Mouse (Mus musculus) limb, embryonic 14.5 days (tissue): Measurements from ENCODE around the gene Cxcl13. TPM values are rescaled to one million over a fixed set of nuclear protein-coding genes. Genes with fewer than 3 reads are reported as not detected.
"Not testable (repeated sequence)": the region's sequence is repeated elsewhere in the genome, so short reads cannot be mapped to it uniquely, and the experiment has no call there.

Experiments
- ATAC-seq: fragments of 200-750 bp; cut with Nextera tagmentation; 2 replicates; pipeline ENCODE4 v1.8.0; 2017; ENCODE audit warnings: low read depth, moderate number of reproducible peaks, moderate TSS enrichment; ENCODE audit not compliant: low FRiP score
- DNase-seq: peaks from one replicate; pipeline ENCODE4 v3.0.0-alpha.2; 2015; ENCODE audit warnings: low spot score
- H3K27ac ChIP-seq: fragments of 300-500 bp; sonication (generic); replicated peaks from 2 replicates; pipeline ENCODE4 v1.5.1; 2014; ENCODE audit warnings: low read depth, mild to moderate bottlenecking, low read length, moderate library complexity, mixed read lengths
- H3K27me3 ChIP-seq: fragments of 300-500 bp; sonication (generic); 2 replicates; pipeline ENCODE4 v1.6.1; 2014; ENCODE audit warnings: low read length, mixed read lengths; ENCODE audit not compliant: control insufficient read depth, insufficient read depth
- H3K36me3 ChIP-seq: fragments of 300-500 bp; sonication (generic); 2 replicates; pipeline ENCODE4 v1.6.1; 2014; ENCODE audit warnings: mild to moderate bottlenecking, low read length, moderate library complexity, mixed read lengths; ENCODE audit not compliant: control insufficient read depth, insufficient read depth
- H3K4me1 ChIP-seq: fragments of 300-500 bp; sonication (generic); 2 replicates; pipeline ENCODE4 v1.6.1; 2014; ENCODE audit warnings: antibody characterized with exemption, low read length, mixed read lengths; ENCODE audit not compliant: control insufficient read depth, insufficient read depth
- H3K4me2 ChIP-seq: fragments of 300-500 bp; sonication (generic); replicated peaks from 2 replicates; pipeline ENCODE4 v1.6.1; 2014; ENCODE audit warnings: low read depth, mild to moderate bottlenecking, low read length, moderate library complexity; ENCODE audit not compliant: severe bottlenecking
- H3K4me3 ChIP-seq: fragments of 300-500 bp; sonication (generic); replicated peaks from 2 replicates; pipeline ENCODE4 v1.5.1; 2014; ENCODE audit warnings: low read length
- H3K9ac ChIP-seq: fragments of 300-500 bp; sonication (generic); 2 replicates; pipeline ENCODE4 v1.6.1; 2014; ENCODE audit warnings: mild to moderate bottlenecking, low read depth, low read length, moderate library complexity; ENCODE audit not compliant: severe bottlenecking
- H3K9me3 ChIP-seq: fragments of 300-500 bp; sonication (generic); 2 replicates; pipeline ENCODE4 v1.6.1; 2016; ENCODE audit warnings: low read length; ENCODE audit not compliant: control insufficient read depth
- POLR2A ChIP-seq: fragments of 200-500 bp; IDR thresholded peaks from 2 replicates; pipeline ENCODE4 v1.8.0; 2012; ENCODE audit warnings: inconsistent platforms, mild to moderate bottlenecking, moderate library complexity, borderline replicate concordance; ENCODE audit not compliant: insufficient read depth, insufficient read length; ENCODE audit errors: extremely low read depth
- WGBS: fragments of 180-500 bp; shearing (Covaris S2); extraction: QIAGEN DNeasy Blood & Tissue Kit; methylation state at CpG from one replicate; pipeline ENCODE4 v1.1.7; 2014; 5-methylcytosine and 5-hydroxymethylcytosine counted together
- polyA plus RNA-seq, 2 experiments: library from polyadenylated mRNA; depleted of rRNA in 1 of 2; stranded (reverse) in 1 of 2; unstranded in 1 of 2; fragments of >200 nt; fragmentation: Nextera tagmentation in 1 of 2; extraction: Ambion mirVana in 1 of 2; gene quantifications; 2 replicates each; pipeline versions ENCODE4 v1.2.1 to v1.2.3; 2012 to 2014

Cxcl13 gene
- polyA plus RNA-seq, 2 experiments = 0.73 to 1.7 TPM

DNA sequence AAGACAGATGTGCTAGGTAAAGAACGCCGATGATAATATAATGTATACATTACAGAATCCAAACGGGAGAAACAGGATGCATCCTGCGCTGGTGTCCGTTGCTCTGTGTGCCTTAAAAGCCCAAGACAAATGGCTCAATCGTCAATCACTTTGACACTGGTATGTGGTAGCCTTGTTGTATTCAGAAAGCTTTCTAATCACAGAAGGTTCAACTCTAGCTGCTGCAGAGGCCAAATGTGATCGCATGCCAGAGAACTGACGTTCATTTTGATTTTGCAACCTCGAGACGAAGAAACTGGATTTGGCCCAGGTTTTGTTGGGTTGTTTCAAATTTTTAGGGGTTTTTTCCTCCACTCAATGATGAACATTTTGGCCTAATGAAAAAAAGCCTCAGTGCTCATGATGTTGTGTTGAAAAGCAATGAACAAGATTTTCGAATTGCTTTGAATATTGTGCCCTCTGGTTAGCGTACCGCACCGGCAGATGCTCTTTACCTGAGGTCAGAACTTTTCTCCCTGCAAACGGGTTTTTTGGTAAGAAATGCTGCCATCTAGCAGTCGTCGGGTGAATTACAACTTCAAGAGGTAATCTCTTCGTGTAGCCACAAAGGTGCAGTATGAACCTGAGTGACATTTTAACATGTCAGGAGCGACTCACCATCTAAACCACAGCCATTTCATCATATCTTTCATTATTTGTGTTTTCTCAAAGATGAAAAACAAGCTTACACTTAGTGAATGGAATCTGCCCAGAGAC is 6.6 kb upstream of the Cxcl13 start:
- no peak for ATAC-seq
- no peak for TF ChIP-seq POLR2A
- Histone ChIP-seq H3K9ac (no peak overlapping the region), H3K4me3 (no peak overlapping the region), H3K9me3 (no peaks in the 10 kb centered on the region), H3K27me3 (no peaks in the 10 kb centered on the region), H3K36me3 (no peaks in the 10 kb centered on the region), H3K4me2 (no peak overlapping the region), H3K4me1 (no peaks in the 10 kb centered on the region), H3K27ac (no peak overlapping the region)
- DNase-seq = peak; percentile 9
- WGBS = 21% methylated on average over 19 of the region's 19 CpGs

DNA sequence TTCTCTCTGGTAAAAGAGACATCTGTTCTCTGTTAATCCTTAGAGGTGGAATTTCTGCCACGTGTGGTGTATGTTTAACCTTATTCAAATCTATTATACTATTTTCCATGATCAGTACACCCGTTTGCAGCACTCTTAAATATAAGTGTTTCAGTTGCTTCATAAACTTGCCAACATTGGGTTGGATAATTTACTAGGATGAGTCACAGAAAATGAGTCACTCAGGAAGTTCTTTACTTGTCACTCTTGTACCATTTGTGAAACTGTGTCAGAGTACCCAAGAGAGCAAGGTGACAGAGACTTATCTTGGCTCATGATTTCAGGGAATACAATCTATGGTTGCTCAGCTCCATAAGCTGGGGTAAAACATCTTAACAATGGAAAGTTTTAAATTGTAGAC is 8.2 kb downstream of the Cxcl13 start:
- Histone ChIP-seq H3K4me2 (no peak overlapping the region), H3K36me3 (no peaks in the 10 kb centered on the region), H3K4me1 (no peaks in the 10 kb centered on the region), H3K9ac (no peak overlapping the region), H3K27me3 (no peaks in the 10 kb centered on the region), H3K9me3 (no peaks in the 10 kb centered on the region), H3K27ac (no peak overlapping the region), H3K4me3 (no peak overlapping the region)
- no peak for DNase-seq
- ATAC-seq = no peak
- no peak for TF ChIP-seq POLR2A
- WGBS = 50% methylated on average over 2 of the region's 2 CpGs

DNA sequence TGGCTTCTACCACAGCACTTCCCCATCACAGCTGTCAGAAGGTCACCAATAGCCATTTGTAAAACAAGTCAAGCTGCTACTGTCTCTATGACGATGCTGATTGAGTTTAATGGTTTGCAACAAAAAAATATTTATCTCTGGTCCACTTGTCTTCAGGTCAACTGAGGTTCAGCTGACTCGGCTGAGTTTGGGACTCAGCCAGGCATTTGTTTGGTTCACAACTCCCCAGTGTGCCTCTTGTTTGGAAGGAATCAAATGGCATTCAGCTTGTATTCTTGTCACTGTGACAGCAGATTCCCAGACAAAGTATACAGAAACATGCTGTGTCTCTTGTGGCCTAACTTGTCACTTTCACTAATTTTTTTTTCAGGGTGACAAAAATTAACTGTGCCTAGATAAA is 9.9 kb downstream of the Cxcl13 start:
- no peak for TF ChIP-seq POLR2A
- no peak overlapping the region for H3K4me3 ChIP-seq
- H3K4me1 ChIP-seq = no peaks in the 10 kb centered on the region
- H3K27ac ChIP-seq = no peak overlapping the region
- 66% methylated on average over 2 of the region's 2 CpGs for WGBS
- no peak for DNase-seq
- no peak overlapping the region for H3K4me2 ChIP-seq
- ATAC-seq = no peak
- no peaks in the 10 kb centered on the region for H3K27me3 ChIP-seq
- H3K9me3 ChIP-seq = no peaks in the 10 kb centered on the region
- H3K36me3 ChIP-seq = no peaks in the 10 kb centered on the region
- H3K9ac ChIP-seq = no peak overlapping the region

DNA sequence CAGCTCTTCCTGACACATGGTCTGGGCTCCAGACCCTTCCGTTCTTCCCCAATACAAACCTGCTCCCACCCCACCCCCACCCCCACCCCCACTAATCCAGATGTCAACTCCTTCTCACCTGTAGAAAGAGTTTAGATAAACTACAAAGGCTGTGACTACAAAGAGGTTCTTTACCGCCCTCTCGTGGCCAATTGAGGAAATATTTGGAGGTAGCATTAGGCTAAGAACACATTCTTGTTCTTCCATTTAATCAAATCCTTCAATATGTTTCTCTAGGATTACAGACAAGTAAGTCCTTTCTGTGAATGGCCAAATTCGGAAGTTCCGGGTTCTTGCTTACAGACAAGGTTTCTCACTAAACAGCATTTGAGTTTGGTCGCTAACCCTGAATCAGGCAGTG is 14.1 kb downstream of the Cxcl13 start:
- Histone ChIP-seq H3K4me3 (no peak overlapping the region), H3K9me3 (no peaks in the 10 kb centered on the region), H3K9ac (no peak overlapping the region), H3K27me3 (no peaks in the 10 kb centered on the region), H3K4me2 (no peak overlapping the region), H3K36me3 (no peaks in the 10 kb centered on the region), H3K4me1 (no peaks in the 10 kb centered on the region), H3K27ac (no peak overlapping the region)
- 43% methylated on average over 6 of the region's 6 CpGs for WGBS
- ATAC-seq (no peak), DNase-seq (peak; percentile 67)
- TF ChIP-seq POLR2A = no peak

DNA sequence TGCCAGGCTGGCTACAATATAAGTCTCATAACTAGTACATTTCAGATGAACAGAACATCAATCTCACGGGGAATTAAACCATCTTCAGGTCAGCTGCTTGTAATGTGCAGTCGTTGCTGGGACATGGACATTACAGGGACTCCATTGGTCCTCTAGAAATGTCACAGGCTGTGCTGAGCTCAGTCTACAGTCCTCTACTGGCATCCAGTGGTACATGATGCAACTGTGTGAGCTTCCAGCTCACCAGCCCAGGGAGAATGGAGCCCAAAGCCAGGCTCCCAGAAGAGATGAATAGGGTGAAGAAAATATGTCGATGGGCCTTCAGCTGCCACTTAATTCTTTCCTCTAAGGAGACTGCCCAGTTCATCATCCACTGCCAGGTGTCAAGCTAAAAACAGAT is 15.5 kb downstream of the Cxcl13 start:
- no peaks in the 10 kb centered on the region for H3K27me3 ChIP-seq
- WGBS = 70% methylated on average over 3 of the region's 3 CpGs
- no peak for DNase-seq
- no peak for ATAC-seq
- H3K4me2 ChIP-seq = no peak overlapping the region
- H3K4me1 ChIP-seq = no peaks in the 10 kb centered on the region
- no peak overlapping the region for H3K27ac ChIP-seq
- H3K9me3 ChIP-seq = no peaks in the 10 kb centered on the region
- no peak overlapping the region for H3K4me3 ChIP-seq
- no peak for TF ChIP-seq POLR2A
- no peak overlapping the region for H3K9ac ChIP-seq
- H3K36me3 ChIP-seq = no peaks in the 10 kb centered on the region

DNA sequence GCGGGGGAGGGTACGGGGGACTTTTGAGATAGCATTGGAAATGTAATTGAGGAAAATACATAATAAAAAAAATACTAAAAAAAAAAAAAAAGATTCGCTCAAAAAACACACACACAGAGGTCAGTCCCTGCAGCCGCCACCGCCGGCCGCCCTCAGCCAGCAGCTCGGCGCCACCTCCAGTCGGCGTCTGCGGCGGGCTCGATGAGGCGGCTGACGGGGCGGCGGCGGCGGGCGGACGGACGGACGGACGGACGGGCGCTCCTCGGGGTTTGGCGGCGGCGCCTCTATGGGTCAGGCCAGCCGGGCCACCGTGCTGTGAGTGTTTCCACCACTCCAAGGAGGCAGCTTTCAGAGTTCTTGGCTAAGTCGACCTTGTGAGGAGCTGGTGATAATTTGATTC is 17.1 kb downstream of the Cxcl13 start:
- not testable (repeated sequence) for ATAC-seq, H3K4me2 ChIP-seq, H3K27ac ChIP-seq, H3K36me3 ChIP-seq, H3K4me1 ChIP-seq, H3K27me3 ChIP-seq, H3K9ac ChIP-seq, H3K4me3 ChIP-seq, H3K9me3 ChIP-seq, DNase-seq
- 45% methylated on average over 32 of the region's 34 CpGs for WGBS
